Mouse (Mus musculus): ENCODE results near the gene Tekt2.

DNA sequence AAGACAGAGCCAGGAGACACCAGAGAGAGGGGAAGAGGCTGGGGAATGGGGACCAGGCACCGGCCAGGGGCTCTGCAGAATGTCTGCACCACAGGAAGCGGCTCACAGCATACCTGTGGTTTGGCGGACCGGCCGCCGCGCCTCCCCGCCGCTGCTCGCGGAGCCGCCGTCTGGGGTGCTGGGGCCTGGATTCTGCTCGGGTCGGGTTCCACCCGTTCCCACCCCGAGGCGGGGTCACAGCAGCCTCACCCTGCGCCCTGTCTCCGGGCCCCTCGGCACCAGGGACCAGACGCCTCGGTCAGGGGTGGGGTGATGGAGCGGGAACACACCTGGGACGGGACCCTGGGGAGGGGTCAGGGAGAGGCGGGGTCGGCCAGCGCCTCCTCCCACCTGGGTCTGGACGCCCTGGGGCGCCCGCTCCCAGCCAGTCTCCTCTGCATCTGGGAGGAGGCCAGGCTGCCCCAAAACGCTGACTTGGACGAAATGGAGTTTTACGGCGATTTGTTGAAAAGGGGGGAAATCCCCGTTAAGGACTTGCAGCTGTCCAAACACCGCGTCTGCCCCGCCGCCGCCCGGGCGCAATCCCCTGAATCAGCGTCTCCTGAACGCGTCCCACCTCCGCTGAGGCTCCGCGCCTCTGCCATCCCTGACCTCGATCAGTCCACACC is 24.4 kb downstream of the Tekt2 start:
- TF ChIP-seq CTCF (IDR thresholded peaks at IDR 0.05; ENCODE audit: low read depth) (no peak), EP300 (optimal IDR thresholded peaks at IDR 0.05) (no peak)

All from stomach, postnatal 0 days (tissue).